In genomic region chr7:123084708-123085107, GRCm38 (mm10) we compare ENCODE assay signal across 9 mouse cellular contexts. TPM values are rescaled to one million over a fixed set of nuclear protein-coding genes. Genes with fewer than 3 reads are reported as not detected.
DNase-seq lines count a peak whose midpoint lies in the region; ATAC-seq and TF ChIP-seq lines count a peak whose summit lies in the region.
"Had no signal": no experiment of that assay in that cellular context is flagged by ENCODE, and none has a peak within 500 bp of the region (broad histone marks: within the 10 kb centered on the region; RNA-seq: fewer than 3 reads in every experiment).

No protein-coding gene starts in this region.

- ATAC-seq in limb, embryonic 13.5 days (ENCODE audit: low FRiP score, low read depth): peak; percentile 13; the same call in 1 of the 2 replicates
- peak; percentile 36; the same call in 1 of the 2 replicates for ATAC-seq in neutrophil, adult 5-6 weeks (ENCODE audit: extremely low read depth, insufficient number of reproducible peaks, low FRiP score, poor library complexity, severe bottlenecking)

- DNase-seq in testis, postnatal 14 days (ENCODE audit: low spot score): no peak
- DNase-seq in forebrain, embryonic 10.5 days (ENCODE audit: extremely low spot score, low spot score): no peak
- peak; percentile 22 for DNase-seq in hindlimb bud, embryonic 11.5 days (ENCODE audit: extremely low spot score, low read depth, low spot score)
- DNase-seq in gastrocnemius, postnatal 14 days: no peak
- DNase-seq in thymus, postnatal 4 days: no peak

- peaks cover 8% of the 10 kb centered on the region; the same call in 1 of the 2 replicates for H3K4me1 ChIP-seq in testis, adult 2 months (ENCODE audit: control insufficient read depth, insufficient read depth, low read length)
- peaks cover 33% of the 10 kb centered on the region for H3K4me1 ChIP-seq in forebrain, embryonic 10.5 days
- H3K4me1 ChIP-seq in limb, embryonic 13.5 days: peaks cover 51% of the 10 kb centered on the region

- intact Hi-C loops in gastrocnemius, postnatal 14 days (cut with DNase I; ENCODE audit: low total_unique reads): no loop called here

- 28% methylated on average over 13 of the region's 13 CpGs for WGBS in forebrain, embryonic 10.5 days
- 9% methylated on average over 13 of the region's 13 CpGs for WGBS in limb, embryonic 13.5 days

- no peak for TF ChIP-seq POLR2A in testis, adult 2 months (IDR thresholded peaks at IDR 0.05; ENCODE audit: control insufficient read depth, low read depth, low read length)

- H3K27ac ChIP-seq in testis, adult 2 months (ENCODE audit: control insufficient read depth, insufficient read depth, low read depth, low read length): peak overlapping the region; percentile 72
- H3K27ac ChIP-seq in forebrain, embryonic 10.5 days: peak overlapping the region; percentile 5
- H3K27ac ChIP-seq in limb, embryonic 13.5 days: peak overlapping the region; percentile 91

- H3K4me3 ChIP-seq in testis, adult 2 months (ENCODE audit: control insufficient read depth, low read depth, low read length): peak overlapping the region; percentile 82
- peak overlapping the region; percentile 36 for H3K4me3 ChIP-seq in forebrain, embryonic 10.5 days
- H3K4me3 ChIP-seq in limb, embryonic 13.5 days: peak overlapping the region; percentile 31
- H3K4me3 ChIP-seq: myocyte had no signal

- H3K9me3 ChIP-seq in forebrain, embryonic 10.5 days: no peaks in the 10 kb centered on the region
- no peaks in the 10 kb centered on the region for H3K9me3 ChIP-seq in limb, embryonic 13.5 days

- H3K27me3 ChIP-seq in testis, adult 2 months (ENCODE audit: control insufficient read depth, insufficient read depth, low read length): no peaks in the 10 kb centered on the region
- peaks cover 38% of the 10 kb centered on the region for H3K27me3 ChIP-seq in forebrain, embryonic 10.5 days (ENCODE audit: poor library complexity, severe bottlenecking)
- no peaks in the 10 kb centered on the region for H3K27me3 ChIP-seq in limb, embryonic 13.5 days

- no peaks in the 10 kb centered on the region for H3K36me3 ChIP-seq in testis, adult 2 months (ENCODE audit: control insufficient read depth, insufficient read depth, low read length)
- no peaks in the 10 kb centered on the region for H3K36me3 ChIP-seq in forebrain, embryonic 10.5 days (replicated peaks)
- no peaks in the 10 kb centered on the region for H3K36me3 ChIP-seq in limb, embryonic 13.5 days

- TF ChIP-seq CTCF in testis, adult 2 months (IDR thresholded peaks at IDR 0.05; ENCODE audit: control insufficient read depth, insufficient read depth, insufficient replicate concordance, low read depth, low read length): no peak

- peak overlapping the region; percentile 63 for H3K4me2 ChIP-seq in limb, embryonic 13.5 days (replicated peaks)

- no peak overlapping the region for H3K9ac ChIP-seq in limb, embryonic 13.5 days

RNA-seq across cellular contexts. Expression of gene Tnrc6a, which starts 39.0 kb away (rescaled TPM):
- 11.1 and 12.9 TPM in 2 replicates for polyA plus RNA-seq in testis, adult 2 months (2012; rRNA removed)
- polyA plus RNA-seq in forebrain, embryonic 10.5 days (2016; fragmentation: Nextera tagmentation; extraction: Ambion mirVana): 51.7 and 52.8 TPM in 2 replicates
- 60.9 and 63.3 TPM in 2 replicates for polyA plus RNA-seq in limb, embryonic 13.5 days (2015; fragmentation: Nextera tagmentation; extraction: Ambion mirVana)
- total RNA-seq in neutrophil, adult 5-6 weeks (2017): 108 and 112 TPM in 2 replicates
- total RNA-seq in gastrocnemius, postnatal 14 days (2021): 10 to 100 TPM; 20.1 to 20.7 TPM

Comparison
In these comparisons a context has a peak if more than half of its experiments do, and no peak if none do; other contexts are left out.
1. H3K27ac ChIP-seq: peak in every context shown above with its lines; median percentile 91 in limb, embryonic 13.5 days; 72 in testis, adult 2 months; 5 in forebrain, embryonic 10.5 days.
2. H3K4me3 ChIP-seq: peak in every context shown above with its lines; median percentile 82 in testis, adult 2 months; 36 in forebrain, embryonic 10.5 days; 31 in limb, embryonic 13.5 days.